In the genomic region with DNA sequence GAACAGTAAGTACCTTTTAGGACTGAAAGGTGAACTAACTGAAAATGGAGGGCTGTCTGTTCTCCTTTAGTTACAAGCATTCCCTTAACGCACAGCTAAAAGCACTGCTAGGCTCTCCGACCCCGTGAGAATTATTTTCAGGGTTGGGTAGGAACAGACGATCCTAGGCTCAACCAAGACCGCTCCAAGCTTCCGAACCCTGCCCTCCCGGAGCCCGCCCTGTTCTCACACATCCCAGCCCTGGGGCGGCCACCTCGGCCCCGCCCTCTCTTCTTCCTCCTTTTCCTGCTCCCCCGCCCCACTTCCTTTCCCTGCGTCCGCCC, we compare ENCODE assay signal across 8 mouse cellular contexts. TPM values are rescaled to one million over a fixed set of nuclear protein-coding genes. Genes with fewer than 3 reads are reported as not detected.
DNase-seq lines count a peak whose midpoint lies in the region; ATAC-seq lines count a peak whose summit lies in the region.

A gene (plus strand): TSS at position 307 of the 323 bp plus-strand sequence.

- no peaks in the 10 kb centered on the region for H3K9me3 ChIP-seq in kidney, embryonic 15.5 days (replicated peaks)
- H3K9me3 ChIP-seq in forebrain, embryonic 15.5 days = no peaks in the 10 kb centered on the region
- H3K9me3 ChIP-seq in hindbrain, embryonic 12.5 days (replicated peaks) = no peaks in the 10 kb centered on the region
- no peaks in the 10 kb centered on the region for H3K9me3 ChIP-seq in liver, embryonic 11.5 days (ENCODE audit: control insufficient read depth, low read length)
- no peaks in the 10 kb centered on the region for H3K9me3 ChIP-seq in stomach, embryonic 15.5 days

- no peaks in the 10 kb centered on the region for H3K27me3 ChIP-seq in kidney, embryonic 15.5 days
- no peaks in the 10 kb centered on the region for H3K27me3 ChIP-seq in forebrain, embryonic 15.5 days
- H3K27me3 ChIP-seq in hindbrain, embryonic 12.5 days = no peaks in the 10 kb centered on the region
- no peaks in the 10 kb centered on the region for H3K27me3 ChIP-seq in liver, embryonic 11.5 days (replicated peaks; ENCODE audit: control insufficient read depth, insufficient read depth, low read length)
- H3K27me3 ChIP-seq in stomach, embryonic 15.5 days (replicated peaks) = no peaks in the 10 kb centered on the region

- H3K27ac ChIP-seq in kidney, embryonic 15.5 days = peak within 1 kb of the TSS; percentile 91
- H3K27ac ChIP-seq in forebrain, embryonic 15.5 days (replicated peaks) = peak within 1 kb of the TSS; percentile 92
- H3K27ac ChIP-seq in hindbrain, embryonic 12.5 days = peak within 1 kb of the TSS; percentile 96
- peak within 1 kb of the TSS; percentile 97 for H3K27ac ChIP-seq in liver, embryonic 11.5 days (ENCODE audit: low read depth, low read length)
- H3K27ac ChIP-seq in stomach, embryonic 15.5 days = peak within 1 kb of the TSS; percentile 97

- no peak for ATAC-seq in kidney, embryonic 15.5 days (replicated peaks; ENCODE audit: low FRiP score)
- no peak for ATAC-seq in activated CD4-positive, CD25-positive, alpha-beta regulatory T cell, adult 4 months
- ATAC-seq in forebrain, embryonic 15.5 days (replicated peaks) = no peak
- no peak for ATAC-seq in hindbrain, embryonic 12.5 days (ENCODE audit: low FRiP score)
- ATAC-seq in liver, embryonic 11.5 days (replicated peaks; ENCODE audit: low FRiP score) = no peak
- no peak for ATAC-seq in stomach, embryonic 15.5 days (ENCODE audit: insufficient read depth, low FRiP score, low read depth)

- H3K4me1 ChIP-seq in kidney, embryonic 15.5 days = peaks cover 26% of the 10 kb centered on the region
- peaks cover 42% of the 10 kb centered on the region for H3K4me1 ChIP-seq in forebrain, embryonic 15.5 days
- peaks cover 23% of the 10 kb centered on the region for H3K4me1 ChIP-seq in hindbrain, embryonic 12.5 days
- H3K4me1 ChIP-seq in liver, embryonic 11.5 days (replicated peaks; ENCODE audit: control insufficient read depth, insufficient read depth, low read length) = peaks cover 20% of the 10 kb centered on the region
- H3K4me1 ChIP-seq in stomach, embryonic 15.5 days = peaks cover 9% of the 10 kb centered on the region; the same call in 1 of the 2 replicates

- peak within 1 kb of the TSS; percentile 72 for H3K4me2 ChIP-seq in kidney, embryonic 15.5 days
- H3K4me2 ChIP-seq in forebrain, embryonic 15.5 days (replicated peaks) = peak within 1 kb of the TSS; percentile 71
- peak within 1 kb of the TSS; percentile 78 for H3K4me2 ChIP-seq in hindbrain, embryonic 12.5 days (replicated peaks)
- H3K4me2 ChIP-seq in liver, embryonic 11.5 days = peak within 1 kb of the TSS; percentile 64
- H3K4me2 ChIP-seq in stomach, embryonic 15.5 days = peak within 1 kb of the TSS; percentile 62

- DNase-seq in kidney, postnatal 10 days = no peak
- DNase-seq in liver, embryonic 11.5 days (ENCODE audit: low spot score) = no peak
- no peak for DNase-seq in cerebellum, postnatal 36 days

- H3K9ac ChIP-seq in kidney, embryonic 15.5 days = peak within 1 kb of the TSS; percentile 80
- H3K9ac ChIP-seq in forebrain, embryonic 15.5 days (replicated peaks) = peak within 1 kb of the TSS; percentile 95
- peak within 1 kb of the TSS; percentile 98 for H3K9ac ChIP-seq in hindbrain, embryonic 12.5 days
- H3K9ac ChIP-seq in liver, embryonic 11.5 days (ENCODE audit: low read depth, low read length) = peak within 1 kb of the TSS; percentile 95
- H3K9ac ChIP-seq in stomach, embryonic 15.5 days = peak within 1 kb of the TSS; percentile 87

- H3K36me3 ChIP-seq in kidney, embryonic 15.5 days = peaks cover 15% of the 10 kb centered on the region
- peaks cover 5% of the 10 kb centered on the region; the same call in 1 of the 2 replicates for H3K36me3 ChIP-seq in forebrain, embryonic 15.5 days
- H3K36me3 ChIP-seq in hindbrain, embryonic 12.5 days = peaks cover 6% of the 10 kb centered on the region; the same call in 1 of the 2 replicates
- H3K36me3 ChIP-seq in liver, embryonic 11.5 days (ENCODE audit: control insufficient read depth, insufficient read depth, low read length) = no peaks in the 10 kb centered on the region
- no peaks in the 10 kb centered on the region for H3K36me3 ChIP-seq in stomach, embryonic 15.5 days

- WGBS in kidney, embryonic 15.5 days = under 1% methylated on average over 14 of the region's 14 CpGs
- under 1% methylated on average over 14 of the region's 14 CpGs for WGBS in forebrain, embryonic 15.5 days
- WGBS in hindbrain, embryonic 12.5 days = 2% methylated on average over 12 of the region's 14 CpGs
- under 1% methylated on average over 11 of the region's 14 CpGs for WGBS in liver, embryonic 11.5 days
- WGBS in stomach, embryonic 15.5 days = 0% methylated on average over 11 of the region's 14 CpGs

- peak within 1 kb of the TSS; percentile 67 for H3K4me3 ChIP-seq in kidney, embryonic 15.5 days (replicated peaks)
- peak within 1 kb of the TSS; percentile 97 for H3K4me3 ChIP-seq in forebrain, embryonic 15.5 days
- peak within 1 kb of the TSS; percentile 99 for H3K4me3 ChIP-seq in hindbrain, embryonic 12.5 days
- peak within 1 kb of the TSS; percentile 95 for H3K4me3 ChIP-seq in liver, embryonic 11.5 days (ENCODE audit: low read depth, low read length)
- peak within 1 kb of the TSS; percentile 93 for H3K4me3 ChIP-seq in stomach, embryonic 15.5 days (replicated peaks)

RNA-seq across cellular contexts. Expression of the gene that starts here (rescaled TPM):
- 304 and 307 TPM in 2 replicates for polyA plus RNA-seq in kidney, embryonic 15.5 days (2015; fragmentation: Nextera tagmentation; extraction: Ambion mirVana)
- polyA plus RNA-seq in activated CD4-positive, CD25-positive, alpha-beta regulatory T cell, adult 4 months (2017; shearing (Covaris generic)) = 10 to 100 TPM; 80.9 to 82.3 TPM
- polyA plus RNA-seq in forebrain, embryonic 15.5 days (2015; fragmentation: Nextera tagmentation; extraction: Ambion mirVana) = 431 and 450 TPM in 2 replicates
- 355 and 373 TPM in 2 replicates for polyA plus RNA-seq in hindbrain, embryonic 12.5 days (2016; fragmentation: Nextera tagmentation; extraction: Ambion mirVana)
- 228 and 233 TPM in 2 replicates for polyA plus RNA-seq in liver, embryonic 11.5 days (2014; fragmentation: Nextera tagmentation; extraction: Ambion mirVana)
- polyA plus RNA-seq in stomach, embryonic 15.5 days (2015; fragmentation: Nextera tagmentation; extraction: Ambion mirVana) = 288 and 295 TPM in 2 replicates
